Mouse (Mus musculus) embryonic stem cell, embryonic (primary cell): Measurements from ENCODE around the gene Tcf19.

Experiments
- CTCF ChIA-PET, 4 experiments: fragments of 300-600 bp in 2 of 4; fragments of 350-600 bp in 2 of 4; sonication (Branson Sonifier 250); formaldehyde crosslinking; loops; one replicate each; lab custom pipeline; 2022; ENCODE audit warnings: inconsistent platforms in 2 of 4; lab: Charles Lee
- POLR2A ChIA-PET, 4 experiments: fragments of 300-600 bp in 2 of 4; fragments of 350-600 bp in 2 of 4; sonication (Branson Sonifier 250); formaldehyde crosslinking; loops; one replicate each; lab custom pipeline; 2022; ENCODE audit warnings: antibody characterized with exemption in 4 of 4, inconsistent platforms in 1 of 4; lab: Charles Lee

The Tcf19 gene

DNA sequence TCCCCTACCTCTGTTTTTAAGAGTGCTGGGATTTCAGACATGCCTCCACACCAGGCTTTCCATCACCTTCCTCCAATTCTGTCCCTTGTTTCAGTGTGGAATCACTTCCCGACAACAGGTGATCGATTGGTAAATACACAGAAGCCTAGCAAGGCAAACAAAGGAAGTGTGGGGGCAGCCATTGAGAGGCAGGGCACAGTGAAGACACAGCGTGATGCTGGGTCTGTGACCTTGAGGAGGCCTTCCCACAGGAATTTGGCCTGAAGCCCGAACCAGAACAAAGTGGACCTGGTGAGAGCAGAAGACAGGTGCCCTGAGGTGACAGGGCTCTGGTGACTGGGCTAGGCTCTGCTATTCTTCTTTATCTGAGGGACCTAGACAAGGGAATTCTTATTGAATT, 30.9 kb downstream of the Tcf19 start:
- CTCF ChIA-PET, result interaction anchor here (0.5 to 4.3 kb wide), 25 partner anchors 9 to 402 kb away, joined by 3 to 46 read pairs (median 4); partner anchors contain the start of genes Cchcr1 (in 1 of the 4), Flot1 (in 1 of the 4), Pou5f1 (in 1 of the 4) and Tcf19 (in 1 of the 4)
- POLR2A ChIA-PET, result interaction anchor here (0.5 to 24.5 kb wide), 17 partner anchors 8 to 352 kb away, joined by 3 to 630 read pairs (median 5); partner anchors contain the start of genes Pou5f1 (in 3 of the 4), Cchcr1 (in 1 of the 4) and Tcf19 (in 1 of the 4)

DNA sequence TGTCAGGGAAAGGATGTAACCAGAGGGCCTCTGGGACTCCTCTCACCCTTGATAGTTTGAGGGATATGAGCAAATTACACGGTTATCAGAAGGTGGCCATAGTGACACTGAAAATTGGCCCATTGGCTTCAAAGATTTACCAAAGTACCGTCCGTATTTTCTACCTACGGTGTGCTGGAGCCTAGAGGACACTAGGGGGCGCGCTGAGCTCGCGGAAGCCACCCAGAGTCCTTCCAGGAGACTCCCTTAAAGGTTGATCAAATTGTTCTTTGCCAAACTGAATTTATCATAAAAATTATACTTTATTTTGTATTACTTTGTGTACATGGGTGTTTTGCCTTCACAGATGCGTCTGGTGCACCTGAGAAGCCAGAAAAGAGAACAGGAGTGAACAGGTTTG, 32.6 kb downstream of the Tcf19 start:
- ChIA-PET POLR2A (interaction anchor here in 3 of 4 experiments (0.9 to 24.5 kb wide), 11 partner anchors 8 to 95 kb away, joined by 3 to 630 read pairs (median 5); partner anchors contain the start of genes Pou5f1 (in 2 of the 3), Cchcr1 (in 1 of the 3), Psors1c2 (in 1 of the 3) and Tcf19 (in 1 of the 3)), CTCF (interaction anchor here (0.5 to 4.3 kb wide), 41 partner anchors 8 to 765 kb away, joined by 3 to 46 read pairs (median 4); partner anchors contain the start of genes Cchcr1 (in 1 of the 4), Pou5f1 (in 1 of the 4) and Tcf19 (in 1 of the 4))

DNA sequence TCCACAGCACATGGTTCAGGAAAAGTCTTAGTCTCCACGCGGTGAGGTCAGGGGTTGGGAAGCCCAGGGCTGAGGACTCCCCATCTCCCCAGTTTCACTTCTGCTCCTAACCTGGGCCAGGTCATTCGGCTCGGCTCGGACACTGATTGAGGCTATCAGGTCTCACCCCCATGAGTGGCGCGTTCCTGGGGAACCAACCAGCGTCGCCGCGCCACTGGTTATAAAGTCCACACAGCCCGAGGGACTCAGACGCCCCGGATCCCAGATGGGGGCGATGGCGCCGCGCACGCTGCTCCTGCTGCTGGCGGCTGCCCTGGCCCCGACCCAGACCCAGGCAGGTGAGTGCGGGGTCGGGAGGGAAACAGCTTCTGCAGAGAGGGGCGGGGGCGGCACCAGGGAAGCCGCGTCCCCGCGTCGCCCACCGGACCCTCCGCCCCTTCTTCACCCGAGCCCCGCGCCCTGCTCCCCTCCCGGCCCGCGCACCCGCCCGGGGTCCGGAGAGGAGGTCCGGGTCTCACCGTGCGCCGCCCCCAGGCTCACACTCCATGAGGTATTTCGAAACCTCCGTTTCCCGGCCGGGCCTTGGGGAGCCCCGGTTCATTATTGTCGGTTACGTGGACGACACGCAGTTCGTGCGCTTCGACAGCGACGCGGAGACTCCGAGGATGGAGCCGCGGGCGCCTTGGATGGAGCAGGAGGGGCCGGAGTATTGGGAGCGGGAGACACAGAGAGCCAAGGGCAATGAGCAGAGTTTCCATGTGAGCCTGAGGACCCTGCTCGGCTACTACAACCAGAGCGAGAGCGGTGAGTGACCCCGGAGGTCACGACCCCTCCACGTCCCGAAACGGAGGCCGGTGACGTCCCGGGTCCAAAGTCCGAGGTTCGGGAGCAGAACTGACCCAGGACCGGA, 46.5 kb downstream of the Tcf19 start, which contains the start of gene H2-Q10:
Gene H2-Q10, plus strand, starts transcription at position 248 of the 910 bp plus-strand sequence.
- ChIA-PET POLR2A (interaction anchor here in 2 of 4 experiments (0.5 to 0.9 kb wide), 2 partner anchors 32 to 528 kb away, joined by 3 read pairs; no protein-coding TSS in a partner anchor), CTCF (interaction anchor here in 1 of 4 experiments (0.7 kb wide), 1 partner anchor 106 kb away, joined by 6 read pairs; no protein-coding TSS in a partner anchor)

DNA sequence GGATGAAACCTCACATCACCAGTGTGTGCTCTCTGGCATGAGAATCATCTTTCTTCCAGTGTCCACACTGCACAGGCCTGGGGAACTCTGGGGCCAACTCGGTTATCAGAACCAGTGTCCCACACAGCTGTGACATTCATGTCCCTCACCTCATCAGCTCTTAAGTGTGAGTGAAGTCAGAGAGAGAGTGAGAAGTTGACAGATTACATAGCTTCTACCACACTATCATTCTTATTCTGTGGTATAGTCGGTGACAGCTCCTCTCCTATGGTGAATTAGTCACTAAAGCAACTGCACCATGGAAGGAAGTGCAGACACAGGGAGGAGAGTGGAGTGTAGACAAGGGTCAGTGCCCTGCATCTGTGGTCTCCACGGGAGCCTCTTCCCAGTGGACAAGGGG, 47.7 kb downstream of the Tcf19 start:
- POLR2A ChIA-PET, result interaction anchor here in 1 of 4 experiments (0.9 kb wide), 1 partner anchor 33 kb away, joined by 3 read pairs; no protein-coding TSS in a partner anchor
- CTCF ChIA-PET, result interaction anchor here in 2 of 4 experiments (0.6 to 1.1 kb wide), 3 partner anchors 260 to 1490 kb away, joined by 3 to 9 read pairs (median 3); no protein-coding TSS in a partner anchor

DNA sequence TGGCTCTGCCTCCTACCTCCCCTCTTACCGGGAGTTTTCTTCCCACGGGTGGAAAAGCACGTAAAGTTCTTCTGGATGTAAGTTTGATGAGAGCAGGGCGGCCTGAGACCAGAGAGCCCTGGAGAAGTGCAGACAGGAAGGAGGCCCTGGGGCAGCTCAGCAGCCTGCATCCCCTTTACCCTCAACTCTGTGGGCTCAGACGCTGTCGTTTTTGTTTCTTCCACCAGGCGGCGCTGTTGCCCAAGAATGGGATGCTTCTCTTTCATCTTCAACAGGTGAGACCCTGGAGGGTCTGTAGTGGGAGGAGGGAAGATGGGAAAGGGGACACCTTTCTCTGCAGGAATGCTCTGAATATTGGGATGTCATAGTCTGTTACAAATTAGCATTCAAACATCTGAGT, 51.0 kb downstream of the Tcf19 start:
- CTCF ChIA-PET, result interaction anchor here (0.5 to 1.7 kb wide), 24 partner anchors 9 to 1463 kb away, joined by 3 to 12 read pairs (median 3); partner anchors contain the start of genes Cchcr1 (in 1 of the 4) and Tcf19 (in 1 of the 4)
- POLR2A ChIA-PET, result interaction anchor here in 1 of 4 experiments (0.6 kb wide), 1 partner anchor 338 kb away, joined by 3 read pairs; no protein-coding TSS in a partner anchor
